Mouse (Mus musculus): Measurements from ENCODE around the gene 4930415O20Rik. TPM values are rescaled to one million over a fixed set of nuclear protein-coding genes. Genes with fewer than 3 reads are reported as not detected.

4930415O20Rik gene
- polyA plus RNA-seq, 1 experiment from 2014 or later, result not detected

DNA sequence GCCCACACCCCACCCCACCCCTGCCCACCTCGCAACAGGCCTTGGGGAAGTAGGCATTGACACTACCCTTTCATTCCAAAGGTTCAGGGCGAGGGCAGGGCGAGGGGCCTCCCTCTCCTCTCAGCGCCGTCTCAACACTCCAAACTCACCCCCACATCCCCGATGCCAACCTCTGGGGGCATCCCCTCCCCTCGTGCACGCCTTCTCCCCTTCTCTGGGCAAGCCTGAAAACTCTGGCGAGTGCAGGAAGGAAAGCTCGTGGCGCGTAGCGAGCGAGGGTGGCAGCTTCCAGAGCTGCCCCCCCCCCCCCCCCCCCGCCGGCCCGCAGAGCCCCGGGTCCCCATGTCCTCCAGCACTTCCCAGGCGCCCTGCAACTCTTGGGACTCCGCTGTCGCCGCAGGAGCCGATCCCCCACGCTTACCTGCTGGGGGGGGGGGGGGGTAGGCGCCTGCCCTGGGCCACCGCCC lies 38.0 kb downstream of the 4930415O20Rik start:
- Histone ChIP-seq H3K9me3 (replicated peaks; ENCODE audit: control insufficient read depth, low read length) (no peaks in the 10 kb centered on the region), H3K4me2 (ENCODE audit: low read depth, low read length) (peak overlapping the region; percentile 92), H3K4me1 (ENCODE audit: control insufficient read depth, insufficient read depth, low read length) (peaks cover 2% of the 10 kb centered on the region; the same call in 1 of the 2 replicates), H3K4me3 (ENCODE audit: low read depth, low read length) (peak overlapping the region; percentile 87), H3K36me3 (replicated peaks; ENCODE audit: control insufficient read depth, insufficient read depth, low read depth, low read length) (no peaks in the 10 kb centered on the region), H3K9ac (replicated peaks; ENCODE audit: low read length) (peak overlapping the region; percentile 90), H3K27ac (replicated peaks; ENCODE audit: low read depth, low read length) (peak overlapping the region; percentile 71), H3K27me3 (ENCODE audit: control insufficient read depth, insufficient read depth, low read length) (no peaks in the 10 kb centered on the region)
- WGBS, result 0% methylated on average over 9 of the region's 26 CpGs
- no peak for DNase-seq (ENCODE audit: low spot score)
- peak; percentile 14; the same call in 1 of the 2 replicates for ATAC-seq (replicated peaks; ENCODE audit: insufficient number of reproducible peaks, low FRiP score, low TSS enrichment, low read depth)

GRCm38 (mm10) chr15:98609331-98610130 lies 38.7 kb downstream of the 4930415O20Rik start, which contains the start of gene Adcy6:
Gene Adcy6, minus strand, starts transcription at chr15:98610076.
- ATAC-seq (replicated peaks; ENCODE audit: insufficient number of reproducible peaks, low FRiP score, low TSS enrichment, low read depth), result peak; percentile 84
- DNase-seq (ENCODE audit: low spot score), result peak; percentile 90
- H3K27me3 ChIP-seq (ENCODE audit: control insufficient read depth, insufficient read depth, low read length), result no peaks in the 10 kb centered on the region
- H3K27ac ChIP-seq (replicated peaks; ENCODE audit: low read depth, low read length), result peak within 1 kb of the TSS; percentile 71
- peak within 1 kb of the TSS; percentile 92 for H3K4me2 ChIP-seq (ENCODE audit: low read depth, low read length)
- no peaks in the 10 kb centered on the region for H3K9me3 ChIP-seq (replicated peaks; ENCODE audit: control insufficient read depth, low read length)
- H3K4me1 ChIP-seq (ENCODE audit: control insufficient read depth, insufficient read depth, low read length), result peaks cover 2% of the 10 kb centered on the region; the same call in 1 of the 2 replicates
- H3K9ac ChIP-seq (replicated peaks; ENCODE audit: low read length), result peak within 1 kb of the TSS; percentile 90
- H3K4me3 ChIP-seq (ENCODE audit: low read depth, low read length), result peak within 1 kb of the TSS; percentile 87
- H3K36me3 ChIP-seq (replicated peaks; ENCODE audit: control insufficient read depth, insufficient read depth, low read depth, low read length), result no peaks in the 10 kb centered on the region
- under 1% methylated on average over 57 of the region's 75 CpGs for WGBS

- H3K9ac ChIP-seq (replicated peaks; ENCODE audit: low read length), result peak overlapping the region; percentile 90
- ATAC-seq (replicated peaks; ENCODE audit: insufficient number of reproducible peaks, low FRiP score, low TSS enrichment, low read depth) (no peak), DNase-seq (ENCODE audit: low spot score) (peak; percentile 56)
- peak overlapping the region; percentile 71 for H3K27ac ChIP-seq (replicated peaks; ENCODE audit: low read depth, low read length)
- no peaks in the 10 kb centered on the region for H3K36me3 ChIP-seq (replicated peaks; ENCODE audit: control insufficient read depth, insufficient read depth, low read depth, low read length)
- no peaks in the 10 kb centered on the region for H3K9me3 ChIP-seq (replicated peaks; ENCODE audit: control insufficient read depth, low read length)
- H3K4me2 ChIP-seq (ENCODE audit: low read depth, low read length), result peak overlapping the region; percentile 92
- peaks cover 2% of the 10 kb centered on the region; the same call in 1 of the 2 replicates for H3K4me1 ChIP-seq (ENCODE audit: control insufficient read depth, insufficient read depth, low read length)
- no peaks in the 10 kb centered on the region for H3K27me3 ChIP-seq (ENCODE audit: control insufficient read depth, insufficient read depth, low read length)
- peak overlapping the region; percentile 87 for H3K4me3 ChIP-seq (ENCODE audit: low read depth, low read length)
- 2% methylated on average over 12 of the region's 12 CpGs for WGBS
Observed at GRCm38 (mm10) chr15:98610131-98610633, 39.4 kb downstream of the 4930415O20Rik start.

DNA sequence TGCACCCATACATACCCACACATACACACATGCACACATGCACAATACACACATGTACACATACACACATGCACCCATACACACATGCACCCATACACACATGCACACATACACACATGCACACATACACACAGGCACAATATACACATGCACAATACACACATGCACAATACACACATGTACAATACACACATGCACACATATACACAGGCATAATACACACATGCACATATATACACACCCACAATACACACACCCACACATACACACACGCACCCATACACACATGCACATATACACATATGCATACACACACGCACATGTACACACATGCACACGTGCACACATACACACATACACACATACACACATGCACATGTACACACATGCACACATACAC lies 41.4 kb downstream of the 4930415O20Rik start:
- H3K9me3 ChIP-seq (replicated peaks; ENCODE audit: control insufficient read depth, low read length), result no peaks in the 10 kb centered on the region
- H3K4me1 ChIP-seq (ENCODE audit: control insufficient read depth, insufficient read depth, low read length), result peaks cover 2% of the 10 kb centered on the region
- no peak for DNase-seq (ENCODE audit: low spot score)
- no peak overlapping the region for H3K4me2 ChIP-seq (ENCODE audit: low read depth, low read length)
- ATAC-seq (replicated peaks; ENCODE audit: insufficient number of reproducible peaks, low FRiP score, low TSS enrichment, low read depth), result no peak
- WGBS, result 93% methylated on average over 3 of the region's 3 CpGs
- no peak overlapping the region for H3K9ac ChIP-seq (replicated peaks; ENCODE audit: low read length)
- no peaks in the 10 kb centered on the region for H3K27me3 ChIP-seq (ENCODE audit: control insufficient read depth, insufficient read depth, low read length)
- no peak overlapping the region for H3K27ac ChIP-seq (replicated peaks; ENCODE audit: low read depth, low read length)
- no peak overlapping the region for H3K4me3 ChIP-seq (ENCODE audit: low read depth, low read length)
- H3K36me3 ChIP-seq (replicated peaks; ENCODE audit: control insufficient read depth, insufficient read depth, low read depth, low read length), result no peaks in the 10 kb centered on the region

DNA sequence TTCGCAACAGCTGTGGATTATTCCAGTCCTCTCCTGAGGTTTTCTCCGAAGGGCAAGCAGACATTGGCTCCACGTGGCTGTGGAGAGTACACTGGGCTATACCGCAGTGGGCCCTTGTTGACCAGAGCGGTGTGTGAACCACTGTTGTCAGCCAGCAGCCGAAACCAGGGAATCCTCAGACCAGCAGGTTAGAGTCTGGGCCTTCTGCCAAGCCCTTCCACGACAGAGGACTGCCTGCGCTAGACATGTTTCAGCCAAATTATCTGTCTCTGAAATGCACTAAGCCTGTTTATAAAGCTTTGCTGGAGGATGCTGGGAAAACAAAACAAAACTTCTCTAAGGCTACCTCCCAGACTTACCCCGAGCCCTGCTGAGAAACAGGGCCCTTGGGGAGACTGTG lies 43.7 kb downstream of the 4930415O20Rik start:
- WGBS, result 61% methylated on average over 9 of the region's 9 CpGs
- H3K36me3 ChIP-seq (replicated peaks; ENCODE audit: control insufficient read depth, insufficient read depth, low read depth, low read length), result no peaks in the 10 kb centered on the region
- H3K4me1 ChIP-seq (ENCODE audit: control insufficient read depth, insufficient read depth, low read length), result no peaks in the 10 kb centered on the region; the same call in none of the 2 replicates
- no peaks in the 10 kb centered on the region for H3K27me3 ChIP-seq (ENCODE audit: control insufficient read depth, insufficient read depth, low read length)
- no peak overlapping the region for H3K4me3 ChIP-seq (ENCODE audit: low read depth, low read length)
- no peak overlapping the region for H3K27ac ChIP-seq (replicated peaks; ENCODE audit: low read depth, low read length)
- H3K4me2 ChIP-seq (ENCODE audit: low read depth, low read length), result no peak overlapping the region
- no peak for DNase-seq (ENCODE audit: low spot score)
- H3K9me3 ChIP-seq (replicated peaks; ENCODE audit: control insufficient read depth, low read length), result no peaks in the 10 kb centered on the region
- H3K9ac ChIP-seq (replicated peaks; ENCODE audit: low read length), result no peak overlapping the region
- ATAC-seq (replicated peaks; ENCODE audit: insufficient number of reproducible peaks, low FRiP score, low TSS enrichment, low read depth), result no peak

- WGBS, result 53% methylated on average over 6 of the region's 6 CpGs
Observed at GRCm38 (mm10) chr15:98614971-98615370, 44.2 kb downstream of the 4930415O20Rik start.

GRCm38 (mm10) chr15:98615751-98616150 lies 44.9 kb downstream of the 4930415O20Rik start:
- WGBS, result 60% methylated on average over 6 of the region's 6 CpGs
- no peak for ATAC-seq (replicated peaks; ENCODE audit: insufficient number of reproducible peaks, low FRiP score, low TSS enrichment, low read depth)

More at GRCm38 (mm10) chr15:98614971-98615370, 44.2 kb downstream of the 4930415O20Rik start:
- no peak for ATAC-seq (replicated peaks; ENCODE audit: insufficient number of reproducible peaks, low FRiP score, low TSS enrichment, low read depth)
- Histone ChIP-seq H3K4me2 (ENCODE audit: low read depth, low read length) (no peak overlapping the region), H3K4me1 (ENCODE audit: control insufficient read depth, insufficient read depth, low read length) (no peaks in the 10 kb centered on the region; the same call in none of the 2 replicates), H3K9ac (replicated peaks; ENCODE audit: low read length) (no peak overlapping the region), H3K9me3 (replicated peaks; ENCODE audit: control insufficient read depth, low read length) (no peaks in the 10 kb centered on the region), H3K27me3 (ENCODE audit: control insufficient read depth, insufficient read depth, low read length) (no peaks in the 10 kb centered on the region), H3K4me3 (ENCODE audit: low read depth, low read length) (no peak overlapping the region), H3K27ac (replicated peaks; ENCODE audit: low read depth, low read length) (no peak overlapping the region), H3K36me3 (replicated peaks; ENCODE audit: control insufficient read depth, insufficient read depth, low read depth, low read length) (no peaks in the 10 kb centered on the region)
- no peak for DNase-seq (ENCODE audit: low spot score)

More at GRCm38 (mm10) chr15:98615751-98616150, 44.9 kb downstream of the 4930415O20Rik start:
- H3K36me3 ChIP-seq (replicated peaks; ENCODE audit: control insufficient read depth, insufficient read depth, low read depth, low read length), result no peaks in the 10 kb centered on the region
- H3K9ac ChIP-seq (replicated peaks; ENCODE audit: low read length), result no peak overlapping the region
- H3K4me2 ChIP-seq (ENCODE audit: low read depth, low read length), result no peak overlapping the region
- H3K27me3 ChIP-seq (ENCODE audit: control insufficient read depth, insufficient read depth, low read length), result no peaks in the 10 kb centered on the region
- no peak overlapping the region for H3K27ac ChIP-seq (replicated peaks; ENCODE audit: low read depth, low read length)
- DNase-seq (ENCODE audit: low spot score), result no peak
- no peaks in the 10 kb centered on the region for H3K9me3 ChIP-seq (replicated peaks; ENCODE audit: control insufficient read depth, low read length)
- no peak overlapping the region for H3K4me3 ChIP-seq (ENCODE audit: low read depth, low read length)
- no peaks in the 10 kb centered on the region; the same call in 1 of the 2 replicates for H3K4me1 ChIP-seq (ENCODE audit: control insufficient read depth, insufficient read depth, low read length)

Measured in embryonic facial prominence, embryonic 11.5 days (tissue).